Mouse (Mus musculus): ENCODE measurements around the gene Osgin1. TPM values are rescaled to one million over a fixed set of nuclear protein-coding genes. Genes with fewer than 3 reads are reported as not detected.

Osgin1 gene
- polyA plus RNA-seq (2014; fragmentation: Illumina TruSeq; extraction: RNeasy Lipid Tissue Mini Kit (QIAGEN cat#74804); ENCODE audit: low read depth, low replicate concordance), result 17.2 TPM

GRCm38 (mm10) chr8:119433582-119434174 is at the start of gene Osgin1:
Osgin1 (plus strand) TSS chr8:119434124.

GRCm38 (mm10) chr8:119394524-119395026 is 39.3 kb upstream of the Osgin1 start, which contains the start of gene Mlycd:
Mlycd (plus strand) TSS chr8:119394878.

GRCm38 (mm10) chr8:119446211-119446989 is 12.5 kb downstream of the Osgin1 start, which contains the start of gene Necab2:
Necab2 (plus strand) TSS chr8:119446719.

Other genes starting within 250 kb of the Osgin1 start
- gene Hsbp1, start 89.6 kb upstream of the Osgin1 start, polyA plus RNA-seq (2014; fragmentation: Illumina TruSeq; extraction: RNeasy Lipid Tissue Mini Kit (QIAGEN cat#74804); ENCODE audit: low read depth, low replicate concordance), result 164 TPM
- 20.8 TPM for gene Mlycd, start 39.2 kb upstream of the Osgin1 start, polyA plus RNA-seq (2014; fragmentation: Illumina TruSeq; extraction: RNeasy Lipid Tissue Mini Kit (QIAGEN cat#74804); ENCODE audit: low read depth, low replicate concordance)
- gene Necab2, start 12.6 kb downstream of the Osgin1 start, polyA plus RNA-seq (2014; fragmentation: Illumina TruSeq; extraction: RNeasy Lipid Tissue Mini Kit (QIAGEN cat#74804); ENCODE audit: low read depth, low replicate concordance), result 1.3 TPM
- 0.15 TPM for gene Slc38a8, start 67.6 kb downstream of the Osgin1 start, polyA plus RNA-seq (2014; fragmentation: Illumina TruSeq; extraction: RNeasy Lipid Tissue Mini Kit (QIAGEN cat#74804); ENCODE audit: low read depth, low replicate concordance)
- 84.9 TPM for gene Mbtps1, start 124.6 kb downstream of the Osgin1 start, polyA plus RNA-seq (2014; fragmentation: Illumina TruSeq; extraction: RNeasy Lipid Tissue Mini Kit (QIAGEN cat#74804); ENCODE audit: low read depth, low replicate concordance)
- gene Hsdl1, start 141.1 kb downstream of the Osgin1 start, polyA plus RNA-seq (2014; fragmentation: Illumina TruSeq; extraction: RNeasy Lipid Tissue Mini Kit (QIAGEN cat#74804); ENCODE audit: low read depth, low replicate concordance), result 20.1 TPM
- gene Dnaaf1, start 141.1 kb downstream of the Osgin1 start, polyA plus RNA-seq (2014; fragmentation: Illumina TruSeq; extraction: RNeasy Lipid Tissue Mini Kit (QIAGEN cat#74804); ENCODE audit: low read depth, low replicate concordance), result 10.7 TPM
- 6.7 TPM for gene Taf1c, start 171.1 kb downstream of the Osgin1 start, polyA plus RNA-seq (2014; fragmentation: Illumina TruSeq; extraction: RNeasy Lipid Tissue Mini Kit (QIAGEN cat#74804); ENCODE audit: low read depth, low replicate concordance)
- 0.41 TPM for gene Adad2, start 178.6 kb downstream of the Osgin1 start, polyA plus RNA-seq (2014; fragmentation: Illumina TruSeq; extraction: RNeasy Lipid Tissue Mini Kit (QIAGEN cat#74804); ENCODE audit: low read depth, low replicate concordance)
- 3.2 TPM for gene Kcng4, start 201.6 kb downstream of the Osgin1 start, polyA plus RNA-seq (2014; fragmentation: Illumina TruSeq; extraction: RNeasy Lipid Tissue Mini Kit (QIAGEN cat#74804); ENCODE audit: low read depth, low replicate concordance)
- gene Wfdc1, start 232.2 kb downstream of the Osgin1 start, polyA plus RNA-seq (2014; fragmentation: Illumina TruSeq; extraction: RNeasy Lipid Tissue Mini Kit (QIAGEN cat#74804); ENCODE audit: low read depth, low replicate concordance), result 26.7 TPM

All from adipose tissue, adult 10 weeks (tissue).